Mouse (Mus musculus) CD4-positive naive resting alpha-beta T cell, adult 76 days (primary cell): Measurements from ENCODE around the gene Tmed2. TPM values are rescaled to one million over a fixed set of nuclear protein-coding genes. Genes with fewer than 3 reads are reported as not detected.

Experiments
- total RNA-seq: library from RNA; stranded (reverse); gene quantifications from one replicate; pipeline ENCODE4 v1.2.4, GENCODE M21; 2023

Gene Tmed2
- total RNA-seq, result 154 TPM

GRCm38 (mm10) chr5:124540383-124540786 lies at the start of gene Tmed2:
Gene Tmed2, plus strand, starts transcription at chr5:124540695.

DNA sequence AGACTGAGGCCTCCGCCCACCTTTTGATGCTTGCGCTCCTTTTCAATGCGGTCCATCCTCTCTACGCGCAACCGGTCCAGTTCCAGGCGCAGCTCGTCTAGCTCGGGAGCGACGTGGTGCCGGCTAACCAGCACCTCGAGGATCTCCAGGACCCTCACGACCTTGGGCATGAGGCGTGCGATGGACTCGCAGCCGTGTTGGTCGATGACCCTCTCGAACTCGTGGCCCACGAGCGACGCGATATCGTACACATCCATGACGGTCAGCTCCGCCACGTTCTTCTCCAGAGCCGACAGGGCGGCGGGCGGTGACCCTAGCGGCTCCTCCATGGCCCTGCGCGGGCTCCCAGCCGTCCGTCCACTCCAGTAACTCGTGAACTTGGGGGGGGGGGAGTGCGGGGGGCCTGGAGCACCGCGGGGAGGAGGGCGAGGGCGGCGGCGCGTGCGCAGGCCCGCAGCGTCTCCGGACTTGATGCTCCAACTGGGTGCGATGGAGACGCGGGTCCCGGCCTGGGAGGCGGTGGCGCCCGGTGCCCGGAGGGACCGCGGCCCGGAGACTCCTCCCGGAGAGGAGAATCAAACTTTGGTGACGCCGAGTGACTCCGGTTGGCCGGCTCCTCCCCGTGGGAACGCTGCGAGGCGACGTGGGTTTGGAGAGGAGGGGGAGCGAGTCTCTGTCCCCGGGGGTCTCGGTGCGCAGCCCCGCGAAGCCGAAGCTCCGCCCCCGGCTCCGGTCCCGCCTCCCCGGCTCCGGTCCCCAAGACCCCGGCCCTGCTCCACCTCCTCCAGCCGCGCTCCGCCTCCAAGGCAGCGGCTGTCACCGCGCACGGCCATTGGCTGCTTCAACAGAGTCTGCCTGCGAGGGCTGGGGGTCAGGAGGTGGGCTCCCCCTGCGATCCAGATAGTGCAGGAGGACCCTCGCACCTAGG lies 9.6 kb upstream of the Tmed2 start, which contains the start of gene Rilpl1:
Gene Rilpl1, minus strand, starts transcription at position 737 of the 928 bp plus-strand sequence.

GRCm38 (mm10) chr5:124552558-124553307 lies 12.2 kb downstream of the Tmed2 start, which contains the start of gene Ddx55:
Gene Ddx55, plus strand, starts transcription at chr5:124552864.

DNA sequence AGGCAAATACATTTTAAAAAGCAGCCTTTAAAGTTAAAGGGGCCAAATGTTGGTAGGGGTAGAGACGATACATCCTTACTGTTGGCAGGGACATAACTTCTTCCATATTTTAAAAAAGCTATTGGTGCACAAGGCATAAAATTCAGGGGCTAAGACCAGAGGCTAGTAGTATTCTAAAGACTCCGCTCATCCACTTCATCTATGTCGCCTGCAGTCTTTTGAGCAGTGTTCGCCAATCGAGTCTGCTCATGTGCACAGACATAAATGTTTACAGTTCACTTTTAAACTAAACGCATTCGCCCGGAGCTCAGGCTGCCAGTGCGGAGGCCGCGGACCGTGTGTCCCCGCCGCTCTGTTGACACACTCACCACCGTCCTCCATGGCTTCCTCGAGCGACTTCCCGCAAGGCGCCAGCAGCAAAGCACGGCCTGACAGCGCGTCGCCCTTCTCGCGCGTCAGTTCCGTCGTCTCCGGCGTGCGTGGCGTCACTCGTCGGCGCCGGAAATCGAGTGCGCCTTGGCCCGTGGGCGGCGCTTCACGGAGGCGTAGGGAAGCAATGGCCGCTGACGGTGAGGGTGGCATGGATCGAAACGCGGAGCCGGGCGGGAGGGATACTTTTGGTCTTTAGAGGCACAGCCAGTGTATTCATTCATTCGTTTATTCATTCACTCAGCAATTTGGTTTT lies 38.3 kb downstream of the Tmed2 start, which contains the start of the genes Eif2b1 and Gtf2h3:
Gene Eif2b1, minus strand, starts transcription at position 499 of the 685 bp plus-strand sequence.
Gene Gtf2h3, plus strand, starts transcription at position 508 of the 685 bp plus-strand sequence.

Other genes with a start within 250 kb of the Tmed2 start
- gene Mphosph9, start 212.7 kb upstream of the Tmed2 start, total RNA-seq, result 42.6 TPM
- 3.6 TPM for gene 2810006K23Rik, start 212.6 kb upstream of the Tmed2 start, total RNA-seq
- gene Cdk2ap1, start 177.6 kb upstream of the Tmed2 start, total RNA-seq, result 72.7 TPM
- gene Sbno1, start 114.7 kb upstream of the Tmed2 start, total RNA-seq, result 148 TPM
- 46.7 TPM for gene Kmt5a, start 100.8 kb upstream of the Tmed2 start, total RNA-seq
- gene Rilpl2, start 62.3 kb upstream of the Tmed2 start, total RNA-seq, result 30.9 TPM
- gene Snrnp35, start 57.6 kb upstream of the Tmed2 start, total RNA-seq, result 7.9 TPM
- gene Rilpl1, start 9.3 kb upstream of the Tmed2 start, total RNA-seq, result 2.2 TPM
- 35.4 TPM for gene Ddx55, start 12.2 kb downstream of the Tmed2 start, total RNA-seq
- 30.8 TPM for gene Eif2b1, start 38.4 kb downstream of the Tmed2 start, total RNA-seq
- 23.1 TPM for gene Gtf2h3, start 38.4 kb downstream of the Tmed2 start, total RNA-seq
- gene Atp6v0a2, start 87.9 kb downstream of the Tmed2 start, total RNA-seq, result 64.5 TPM
- gene Dnah10, start 184.4 kb downstream of the Tmed2 start, total RNA-seq, result 0.26 TPM